Mouse (Mus musculus) heart, postnatal 0 days (tissue): ENCODE data around the gene Ddx19a. TPM values are rescaled to one million over a fixed set of nuclear protein-coding genes. Genes with fewer than 3 reads are reported as not detected.
A peak's percentile ranks its signal among the peaks of the same experiment; 100 is the strongest.
"Not testable (repeated sequence)": the region's sequence is repeated elsewhere in the genome, so short reads cannot be mapped to it uniquely, and the experiment has no call there.

ENCODE experiments used
- ATAC-seq: fragments of 200-750 bp; cut with Nextera tagmentation; 2 replicates; pipeline ENCODE4 v1.8.0; 2017; ENCODE audit warnings: low read depth, moderate number of reproducible peaks, moderate library complexity; ENCODE audit not compliant: insufficient read depth
- DNase-seq: peaks from one replicate; pipeline ENCODE4 v3.0.0-alpha.2; 2016; ENCODE audit warnings: low spot score
- H3K27ac ChIP-seq: fragments of 300-500 bp; sonication (generic); 2 replicates; pipeline ENCODE4 v1.5.1; 2014; ENCODE audit warnings: low read depth, mild to moderate bottlenecking
- H3K27me3 ChIP-seq: fragments of 300-500 bp; sonication (generic); 2 replicates; pipeline ENCODE4 v1.6.1; 2014; ENCODE audit warnings: low read length, mixed read lengths; ENCODE audit not compliant: control insufficient read depth, insufficient read depth
- H3K36me3 ChIP-seq: fragments of 300-500 bp; sonication (generic); replicated peaks from 2 replicates; pipeline ENCODE4 v1.6.1; 2014; ENCODE audit warnings: low read length, mixed read lengths; ENCODE audit not compliant: control insufficient read depth, insufficient read depth
- H3K4me1 ChIP-seq: fragments of 300-500 bp; sonication (generic); 2 replicates; pipeline ENCODE4 v1.6.1; 2014; ENCODE audit warnings: antibody characterized with exemption; ENCODE audit not compliant: control insufficient read depth, insufficient read depth
- H3K4me2 ChIP-seq: fragments of 300-500 bp; sonication (generic); 2 replicates; pipeline ENCODE4 v1.6.1; 2014; ENCODE audit warnings: low read depth, mild to moderate bottlenecking, low read length, moderate library complexity
- H3K4me3 ChIP-seq: fragments of 300-500 bp; sonication (generic); 2 replicates; pipeline ENCODE4 v1.5.1; 2014; ENCODE audit warnings: low read depth, low read length
- H3K9ac ChIP-seq: fragments of 300-500 bp; sonication (generic); replicated peaks from 2 replicates; pipeline ENCODE4 v1.6.1; 2014; ENCODE audit warnings: low read depth, low read length, mixed read lengths
- H3K9me3 ChIP-seq: fragments of 300-500 bp; sonication (generic); replicated peaks from 2 replicates; pipeline ENCODE4 v1.6.1; 2016; ENCODE audit warnings: low read length; ENCODE audit not compliant: control insufficient read depth
- CTCF ChIP-seq: IDR thresholded peaks from 2 replicates; pipeline ENCODE4 v1.5.1; 2016; ENCODE audit warnings: antibody characterized with exemption, control low read depth, low read depth
- EP300 ChIP-seq: IDR thresholded peaks from 2 replicates; pipeline ENCODE4 v1.6.1; 2016; ENCODE audit warnings: antibody characterized with exemption, low read depth
- whole genome bisulfite sequencing: fragments of 180-500 bp; shearing (Covaris S2); extraction: QIAGEN DNeasy Blood & Tissue Kit; methylation state at CpG from one replicate; pipeline ENCODE4 v1.1.7; 2014; 5-methylcytosine and 5-hydroxymethylcytosine counted together
- polyA plus RNA-seq: library from polyadenylated mRNA; unstranded; fragments of >200 nt; fragmentation: Nextera tagmentation; extraction: Ambion mirVana; gene quantifications from 2 replicates; pipeline ENCODE4 v1.2.1, GENCODE M21; 2015
- total RNA-seq: library from RNA; depleted of rRNA; stranded (reverse); fragments of >200 nt; gene quantifications from 2 replicates; pipeline ENCODE4 v1.2.3, GENCODE M21; 2014; ENCODE audit warnings: low replicate concordance

The Ddx19a gene
- total and polyA plus RNA-seq, 2 experiments from 2014 or later, result 6.0 to 28.4 TPM

- Histone ChIP-seq H3K36me3 (no peaks in the 10 kb centered on the region), H3K27me3 (0 out of 2 replicates have a peak, but pooled peaks cover 6% of the 10 kb centered on the region), H3K27ac (peak overlapping the region; percentile 64), H3K9ac (peak overlapping the region; percentile 71), H3K9me3 (no peaks in the 10 kb centered on the region), H3K4me3 (peak overlapping the region; percentile 79), H3K4me1 (no peaks in the 10 kb centered on the region; the same call in 1 of the 2 replicates), H3K4me2 (peak overlapping the region; percentile 78)
- no peak for TF ChIP-seq CTCF
- no peak for TF ChIP-seq EP300
- peak; percentile 87 for DNase-seq
- ATAC-seq, result peak; percentile 96
- under 1% methylated on average over 31 of the region's 31 CpGs for WGBS
These were observed 29.9 kb upstream of the Ddx19a start for GRCm38 (mm10) chr8:111027391-111027937.

DNA sequence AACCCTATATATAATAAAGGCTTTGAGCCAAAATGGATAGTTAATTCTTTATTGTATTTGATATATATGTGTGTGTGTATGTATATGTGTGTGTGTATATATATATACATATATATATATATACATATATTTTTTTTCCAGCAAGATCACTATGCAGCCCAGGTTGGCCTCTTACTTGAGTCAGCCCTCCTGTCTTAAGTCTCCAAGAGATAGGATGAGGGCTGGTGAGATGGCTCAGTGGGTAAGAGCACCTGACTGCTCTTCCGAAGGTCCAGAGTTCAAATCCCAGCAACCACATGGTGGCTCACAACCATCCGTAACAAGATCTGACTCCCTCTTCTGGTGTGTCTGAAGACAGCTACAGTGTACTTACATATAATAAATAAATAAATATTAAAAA is 29.0 kb upstream of the Ddx19a start:
- not testable (repeated sequence) for H3K27me3 ChIP-seq, ATAC-seq, H3K36me3 ChIP-seq, H3K9me3 ChIP-seq, H3K9ac ChIP-seq, H3K27ac ChIP-seq, H3K4me2 ChIP-seq, H3K4me3 ChIP-seq, DNase-seq, H3K4me1 ChIP-seq
- 82% methylated on average over 1 of the region's 2 CpGs for WGBS

DNA sequence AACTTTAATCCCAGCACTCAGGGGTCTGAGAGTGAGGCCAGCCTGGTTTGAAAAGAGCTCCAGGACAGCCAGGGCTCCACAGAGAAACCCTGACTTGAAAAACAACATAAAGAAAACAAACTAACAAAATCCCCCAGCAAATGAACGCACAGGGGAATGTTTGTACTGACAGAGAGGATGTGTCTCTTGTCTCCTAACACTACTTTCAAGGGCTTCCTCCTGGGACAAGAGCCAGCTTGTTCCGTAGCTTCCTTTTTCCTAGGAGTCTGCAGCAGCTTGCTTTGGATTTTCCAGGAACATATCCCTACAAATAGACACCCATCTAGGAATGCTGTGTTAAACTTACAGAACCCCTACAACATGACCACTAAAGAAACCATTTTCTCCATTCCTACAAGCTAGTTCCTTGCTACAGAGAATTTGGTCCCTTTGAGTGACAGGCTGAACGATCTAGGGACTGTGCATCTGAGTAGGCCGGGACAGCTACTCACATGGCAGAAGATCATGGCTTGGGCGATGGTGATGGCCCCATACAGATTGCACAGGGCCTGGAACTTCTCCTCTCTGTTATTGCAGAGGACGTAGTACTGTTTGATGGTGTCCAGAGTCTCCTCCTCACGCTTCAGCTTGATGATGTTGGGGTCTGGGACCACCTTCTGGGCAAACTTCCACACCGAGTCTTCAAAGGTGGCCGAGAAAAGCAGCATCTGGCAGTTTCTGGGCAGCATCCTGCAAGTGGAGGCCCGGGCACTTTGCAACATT is 12.8 kb upstream of the Ddx19a start:
- not testable (repeated sequence) for H3K27ac ChIP-seq, H3K9me3 ChIP-seq, H3K4me2 ChIP-seq, ATAC-seq, H3K4me1 ChIP-seq, H3K4me3 ChIP-seq, H3K9ac ChIP-seq, H3K27me3 ChIP-seq, DNase-seq
- H3K36me3 ChIP-seq, result peaks cover 45% of the 10 kb centered on the region
- 75% methylated on average over 8 of the region's 10 CpGs for WGBS

DNA sequence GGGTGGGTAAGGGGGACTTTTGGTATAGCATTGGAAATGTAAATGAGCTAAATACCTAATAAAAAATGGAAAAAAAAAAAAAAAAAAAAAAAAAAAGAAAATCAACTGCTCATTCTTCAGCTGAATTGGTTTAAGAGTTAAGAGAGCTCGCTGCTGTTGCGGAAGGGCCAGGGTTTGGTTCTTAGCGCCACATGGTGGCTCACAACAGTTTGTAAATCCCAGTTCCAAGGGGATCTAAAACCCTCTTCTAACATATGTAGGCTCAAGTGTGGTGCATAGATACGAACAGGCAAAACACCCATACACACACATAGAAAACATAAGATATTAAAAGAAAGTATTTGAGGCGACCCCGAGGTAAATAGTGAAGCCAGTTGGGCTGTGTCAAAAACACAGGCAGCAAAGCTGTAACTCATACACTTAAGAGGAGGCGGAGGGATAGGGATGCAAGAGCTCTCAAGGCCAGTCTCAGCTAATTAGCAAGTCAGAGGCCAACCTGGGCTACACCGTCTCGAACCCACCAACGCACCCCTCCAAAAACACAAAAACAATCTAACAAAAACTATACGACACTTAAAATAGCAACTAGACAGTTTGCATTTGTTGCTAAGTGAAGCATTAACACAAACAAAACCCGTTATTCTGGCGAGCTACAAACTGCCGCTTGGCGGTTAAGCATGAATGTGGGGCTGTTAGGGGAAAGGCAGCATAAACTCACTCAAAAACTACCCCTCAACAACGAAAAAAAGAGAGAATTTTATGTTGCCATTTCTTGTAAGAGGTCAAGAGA is 764 bp downstream of the Ddx19a start:
- H3K9ac ChIP-seq, result peak overlapping the region; percentile 65
- peak overlapping the region; percentile 77 for H3K27ac ChIP-seq
- peak overlapping the region; percentile 73 for H3K4me3 ChIP-seq
- peaks cover 6% of the 10 kb centered on the region for H3K4me1 ChIP-seq
- DNase-seq (no peak), ATAC-seq (no peak)
- H3K4me2 ChIP-seq, result peak overlapping the region; percentile 71
- H3K36me3 ChIP-seq, result peaks cover 14% of the 10 kb centered on the region
- H3K27me3 ChIP-seq, result no peaks in the 10 kb centered on the region
- WGBS, result 34% methylated on average over 16 of the region's 16 CpGs
- TF ChIP-seq CTCF (no peak), EP300 (no peak)
- no peaks in the 10 kb centered on the region for H3K9me3 ChIP-seq

- Histone ChIP-seq H3K27me3 (no peaks in the 10 kb centered on the region), H3K27ac (no peak overlapping the region), H3K4me3 (no peak overlapping the region), H3K9ac (no peak overlapping the region), H3K4me2 (no peak overlapping the region), H3K4me1 (no peaks in the 10 kb centered on the region), H3K36me3 (peaks cover 74% of the 10 kb centered on the region), H3K9me3 (no peaks in the 10 kb centered on the region)
- TF ChIP-seq CTCF (no peak), EP300 (no peak)
- no peak for ATAC-seq
- no peak for DNase-seq
- WGBS, result 87% methylated on average over 9 of the region's 9 CpGs
These were observed 7.6 kb downstream of the Ddx19a start for GRCm38 (mm10) chr8:110990017-110990416.
